Mouse (Mus musculus) ovary, postnatal 14 days (tissue): Measurements from ENCODE around the gene Cav1.

Experiments
- DNase-seq: peaks from one replicate; pipeline ENCODE4 v3.0.0; 2022; ENCODE audit warnings: low spot score

Cav1 gene

GRCm38 (mm10) chr6:17305954-17306601, at the start of gene Cav1:
Gene Cav1 (plus strand): TSS chr6:17306335.
- DNase-seq: peak; percentile 49

- no peak for DNase-seq
Measured at GRCm38 (mm10) chr6:17258142-17258541, 48.0 kb upstream of the Cav1 start.

DNA sequence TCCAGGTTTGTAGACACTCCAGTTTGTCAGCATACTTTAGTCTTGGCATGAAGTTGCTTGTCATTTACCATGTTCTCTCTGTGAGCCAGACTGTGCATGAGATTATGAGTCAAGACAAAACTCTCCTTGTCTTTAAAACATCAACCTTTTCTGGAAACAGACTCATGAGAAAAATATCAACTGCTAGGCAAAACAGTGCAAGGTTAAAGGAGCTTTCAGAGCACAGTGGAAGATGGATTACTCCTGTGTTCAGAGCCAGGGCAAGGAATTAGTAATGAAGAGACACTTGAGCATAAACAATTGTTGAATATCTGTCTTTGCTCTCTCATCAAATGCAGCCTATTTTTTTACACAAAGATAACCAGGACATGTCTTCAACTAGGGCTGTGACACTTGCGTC, 47.2 kb upstream of the Cav1 start:
- DNase-seq: no peak

- no peak for DNase-seq
Measured at GRCm38 (mm10) chr6:17262786-17263185, 43.3 kb upstream of the Cav1 start.

- no peak for DNase-seq
Measured at GRCm38 (mm10) chr6:17265043-17265442, 41.1 kb upstream of the Cav1 start.

GRCm38 (mm10) chr6:17266466-17266865, 39.7 kb upstream of the Cav1 start:
- DNase-seq: no peak

- no peak for DNase-seq
Measured at GRCm38 (mm10) chr6:17278366-17278765, 27.8 kb upstream of the Cav1 start.

- DNase-seq: peak; percentile 68
Measured at GRCm38 (mm10) chr6:17280939-17281756, 25.0 kb upstream of the Cav1 start, which contains the start of gene Cav2. Gene Cav2 (plus strand): TSS chr6:17281185.

DNA sequence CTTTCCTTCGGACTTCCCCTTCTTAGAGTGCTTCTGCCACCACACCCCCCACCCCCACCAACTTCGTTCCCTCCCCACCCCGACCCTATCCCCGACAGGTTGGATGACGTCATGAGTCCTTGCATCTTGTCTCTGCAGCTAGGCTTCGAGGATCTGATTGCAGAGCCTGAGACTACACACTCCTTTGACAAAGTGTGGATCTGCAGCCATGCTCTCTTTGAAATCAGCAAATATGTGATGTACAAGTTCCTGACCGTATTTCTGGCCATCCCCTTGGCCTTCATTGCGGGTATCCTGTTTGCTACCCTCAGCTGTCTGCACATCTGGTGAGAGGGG, 24.4 kb upstream of the Cav1 start:
- DNase-seq: no peak

- no peak for DNase-seq
Measured at GRCm38 (mm10) chr6:17282159-17282558, 24.0 kb upstream of the Cav1 start.

GRCm38 (mm10) chr6:17283834-17284233, 22.3 kb upstream of the Cav1 start:
- no peak for DNase-seq

DNA sequence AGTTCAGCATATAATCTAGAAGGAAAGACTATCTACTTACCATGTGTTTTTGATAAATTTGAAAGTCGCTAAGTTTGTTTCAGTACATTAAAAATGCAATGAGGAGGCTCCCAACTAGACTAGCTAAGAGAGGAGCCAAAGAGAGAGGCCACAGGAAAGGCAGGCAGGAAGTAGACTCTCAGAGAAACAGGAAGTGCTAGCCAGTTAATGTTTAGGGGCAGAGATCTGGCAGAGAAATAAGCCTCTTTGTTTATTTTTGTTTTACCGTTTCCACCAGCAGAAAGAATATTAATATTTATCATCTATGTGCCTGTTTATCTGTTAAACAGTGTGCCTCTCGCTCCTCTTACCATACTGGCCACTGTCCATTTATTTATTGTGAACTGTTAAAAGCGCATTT, 19.8 kb upstream of the Cav1 start:
- no peak for DNase-seq

- no peak for DNase-seq
Measured at GRCm38 (mm10) chr6:17295116-17295515, 11.0 kb upstream of the Cav1 start.

DNA sequence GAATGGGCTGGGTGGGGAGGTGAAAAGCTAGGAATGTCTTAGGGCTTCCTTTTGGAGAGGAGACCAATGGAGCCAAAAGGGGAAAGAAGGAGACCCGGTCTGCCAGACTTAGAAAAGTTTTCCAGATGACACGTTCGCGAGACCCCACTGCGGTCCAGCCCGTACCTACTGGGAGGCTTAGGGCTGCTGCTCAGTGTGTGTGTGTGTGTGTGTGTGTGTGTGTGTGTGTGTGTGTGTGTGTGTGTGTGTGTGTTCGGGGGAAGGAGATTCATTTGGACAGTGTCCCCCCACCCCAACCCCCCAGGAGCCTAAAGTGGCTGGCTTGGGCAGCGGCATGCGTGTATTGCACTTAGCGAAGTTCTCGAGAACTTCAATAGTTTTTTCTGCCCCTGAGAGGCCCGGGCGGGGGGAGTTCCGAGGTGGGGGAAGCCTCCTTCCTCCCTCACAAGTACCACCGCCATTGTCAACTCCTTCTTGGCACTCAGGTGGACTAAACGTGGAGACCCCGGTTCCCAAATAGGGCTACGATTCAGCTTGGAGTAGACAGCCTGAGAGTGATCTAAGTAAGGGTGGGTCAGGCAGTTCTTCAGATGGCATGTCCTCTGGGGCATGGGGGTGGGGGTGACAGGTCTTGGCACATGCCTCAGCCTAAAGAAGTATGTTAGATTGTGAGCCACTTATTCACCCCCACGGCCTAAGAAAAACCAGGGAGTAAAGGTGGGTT, 629 bp downstream of the Cav1 start:
- peak; percentile 18 for DNase-seq

DNA sequence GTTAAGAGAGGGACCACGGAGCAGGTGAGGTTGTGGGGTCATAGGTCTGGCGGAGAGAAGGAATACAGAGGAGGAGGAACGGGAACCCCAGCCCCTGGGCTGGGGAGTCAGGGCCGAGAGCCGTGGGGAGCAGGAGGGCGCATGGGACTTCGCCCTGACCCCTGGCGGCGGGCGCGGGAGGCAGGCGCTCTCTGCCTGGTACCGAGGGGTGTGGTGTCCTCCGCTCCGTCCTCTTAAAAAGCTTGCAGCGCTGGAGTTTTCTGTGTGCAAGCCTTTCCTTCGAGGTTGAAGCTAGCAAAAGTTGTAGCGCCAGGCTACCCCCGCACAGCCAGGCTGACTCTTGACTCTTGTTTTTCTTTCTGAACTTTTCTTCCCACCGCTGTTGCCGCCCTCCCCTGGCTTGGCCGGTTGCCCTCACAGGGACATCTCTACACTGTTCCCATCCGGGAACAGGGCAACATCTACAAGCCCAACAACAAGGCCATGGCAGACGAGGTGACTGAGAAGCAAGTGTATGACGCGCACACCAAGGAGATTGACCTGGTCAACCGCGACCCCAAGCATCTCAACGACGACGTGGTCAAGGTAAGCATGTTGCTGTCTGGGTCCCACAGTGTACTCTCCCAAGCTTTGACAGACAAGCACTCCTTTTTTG, 1.5 kb downstream of the Cav1 start:
- DNase-seq: peak; percentile 58

GRCm38 (mm10) chr6:17308661-17309060, 2.5 kb downstream of the Cav1 start:
- no peak for DNase-seq

- no peak for DNase-seq
Measured at GRCm38 (mm10) chr6:17309260-17309659, 3.1 kb downstream of the Cav1 start.

DNA sequence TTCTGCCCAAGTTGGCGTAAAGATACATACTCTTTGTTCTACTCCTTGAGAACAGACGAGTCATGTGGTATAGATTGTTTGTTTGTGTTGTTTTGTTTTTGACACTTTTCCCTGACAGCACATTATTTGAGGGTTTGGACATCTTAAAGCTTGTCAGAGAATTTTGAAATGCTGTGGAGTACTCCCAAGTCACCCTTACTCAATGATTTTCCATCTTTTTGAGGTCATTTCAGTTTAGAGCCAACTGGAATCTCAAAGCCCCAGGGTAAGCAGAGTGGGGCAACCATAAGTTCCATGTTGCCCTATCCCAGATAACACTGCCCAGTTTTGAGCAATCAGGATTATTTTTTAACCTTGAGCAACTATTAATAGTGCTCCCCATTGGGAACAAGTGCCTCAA, 8.1 kb downstream of the Cav1 start:
- no peak for DNase-seq

GRCm38 (mm10) chr6:17314659-17315616, 8.8 kb downstream of the Cav1 start:
- no peak for DNase-seq

DNA sequence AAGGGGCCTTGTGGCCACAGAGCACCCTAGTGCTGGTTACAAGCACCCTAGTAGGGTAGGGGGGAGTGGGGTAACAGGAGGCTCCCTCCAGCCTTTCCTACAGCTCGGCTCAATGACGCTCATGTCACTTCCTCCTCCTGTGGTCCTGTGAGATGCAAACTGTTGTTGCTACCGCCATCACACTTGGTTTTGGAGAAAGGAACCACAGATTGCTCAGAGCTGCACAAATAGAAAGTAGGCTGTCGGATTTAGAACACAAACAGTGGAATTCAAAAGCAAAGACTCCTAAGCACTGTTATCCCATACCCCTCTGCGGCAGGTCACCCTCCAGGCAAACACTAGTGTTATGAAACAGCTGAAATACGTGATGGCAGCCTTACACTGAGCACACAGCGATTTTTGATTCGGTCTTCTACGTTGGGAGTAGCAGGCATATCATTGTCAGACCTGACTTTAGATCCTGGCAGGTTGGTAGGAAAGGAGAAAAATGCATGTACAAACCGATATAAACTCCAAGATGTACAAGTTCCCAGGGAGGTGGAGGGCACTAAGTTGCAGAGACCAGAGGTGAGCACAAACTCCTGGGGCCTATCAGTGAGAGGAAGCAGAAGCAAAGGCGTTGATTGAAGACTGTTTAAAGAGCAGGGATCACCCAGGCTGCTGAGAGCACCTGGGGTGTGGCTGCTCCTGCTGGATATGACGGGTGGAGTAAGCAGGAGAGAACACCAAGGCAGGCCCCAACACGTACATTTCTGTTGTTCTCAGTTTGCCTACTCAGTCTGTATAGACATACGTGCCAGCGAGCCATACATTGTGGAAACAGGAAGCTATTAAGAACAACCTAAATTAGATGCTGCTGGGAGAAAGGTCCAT, 10.4 kb downstream of the Cav1 start:
- DNase-seq: no peak
